ENCODE assay signal across 1 mouse cellular context in genomic region chr1:56951525-56951924, GRCm38 (mm10).
TF ChIP-seq lines count a peak whose summit lies in the region.

No protein-coding gene starts in this region.

TF ChIP-seq in CH12.LX, 34 proteins besides CTCF, POLR2A, EP300 and RAD21 (continued from another document):
- TF ChIP-seq PAX5 (IDR thresholded peaks at IDR 0.05; ENCODE audit: low read length) (no peak), ZNF384 (IDR thresholded peaks at IDR 0.05; ENCODE audit: low read depth, low read length) (no peak), SIN3A (IDR thresholded peaks at IDR 0.05; ENCODE audit: low read length) (no peak), JUN (IDR thresholded peaks at IDR 0.05; ENCODE audit: insufficient read depth, low read depth, low read length) (no peak), UBTF (IDR thresholded peaks at IDR 0.05; ENCODE audit: low read depth, low read length) (no peak), E2F4 (IDR thresholded peaks at IDR 0.05; ENCODE audit: insufficient replicate concordance, low read depth, low read length) (no peak)
